Mouse (Mus musculus): ENCODE data around the gene Stk38l. TPM values are rescaled to one million over a fixed set of nuclear protein-coding genes. Genes with fewer than 3 reads are reported as not detected.

Gene Stk38l
- total RNA-seq (2023) = 14.5 TPM

DNA sequence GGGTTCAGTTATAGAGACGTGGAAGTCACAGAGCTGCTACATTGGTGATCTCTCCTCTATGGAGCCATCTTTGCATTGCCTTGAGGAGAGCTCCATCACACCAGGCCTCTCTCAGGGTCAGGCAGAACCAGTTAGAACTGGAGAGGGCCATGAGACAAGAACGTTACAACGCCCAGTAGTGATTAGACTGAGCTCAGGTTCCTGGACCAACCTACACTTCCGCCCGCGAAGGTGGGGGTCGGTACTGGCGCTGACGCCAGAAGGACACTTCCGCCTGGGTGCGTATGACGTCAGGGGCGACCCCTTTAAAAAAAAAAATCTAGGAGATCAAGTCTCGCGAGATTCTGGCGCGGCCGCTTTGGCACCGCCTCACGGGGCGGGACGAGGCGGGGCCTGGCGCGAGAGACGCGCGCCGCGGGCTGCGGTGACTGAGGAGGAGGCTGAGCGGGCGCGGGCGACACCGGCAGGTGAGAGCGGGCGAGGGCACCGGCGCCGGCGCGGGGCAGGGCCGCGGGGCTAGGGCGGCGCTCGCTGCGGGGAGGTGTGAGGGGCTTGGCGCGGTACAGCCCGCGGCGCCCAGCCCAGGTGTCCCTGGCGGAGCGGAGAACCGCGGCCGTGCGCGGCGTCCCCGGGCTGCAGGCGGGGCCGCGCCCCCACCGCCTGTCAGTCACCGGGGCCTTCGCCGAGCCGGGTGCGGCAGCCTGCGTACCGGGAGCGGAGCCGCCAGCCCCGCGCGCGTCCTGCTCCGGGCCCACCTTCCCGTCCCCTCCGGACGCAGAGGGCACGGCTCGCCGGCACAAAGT is at the start of gene Stk38l:
Gene Stk38l, plus strand, starts transcription at position 415 of the 803 bp plus-strand sequence.

DNA sequence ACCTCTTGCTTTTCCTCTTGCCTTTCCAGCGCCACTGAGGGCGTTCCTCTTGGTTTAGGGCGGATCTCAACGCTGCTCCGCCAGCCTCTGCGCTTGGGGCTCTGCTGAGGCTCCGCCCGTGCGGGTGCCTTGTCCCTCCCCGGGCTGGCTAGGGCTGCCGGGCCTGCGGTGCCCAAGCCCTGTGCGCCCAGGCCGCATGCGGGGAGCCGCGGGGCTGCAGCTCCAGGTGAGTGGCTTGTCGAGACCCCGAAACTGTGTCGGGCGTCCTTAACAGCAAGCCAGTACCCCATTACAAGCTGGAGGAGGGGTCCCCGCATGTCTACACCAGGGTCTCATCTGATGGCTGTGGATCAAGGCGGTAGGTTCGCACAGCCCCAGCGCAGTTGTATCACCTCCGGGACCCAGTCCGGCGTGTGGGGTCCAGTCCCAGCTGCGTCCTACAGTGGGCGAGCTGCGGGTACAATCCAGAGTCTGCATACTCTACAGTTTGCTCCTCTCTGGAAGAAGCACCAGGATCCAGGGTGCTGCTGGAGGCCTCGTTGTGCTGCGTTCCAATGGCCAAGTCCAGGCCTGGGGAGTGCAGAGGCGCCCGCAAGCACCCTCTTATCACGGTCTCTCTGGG is 71.2 kb downstream of the Stk38l start, which contains the start of gene Arntl2:
Gene Arntl2, plus strand, starts transcription at position 132 of the 622 bp plus-strand sequence.

Other genes starting within 250 kb of the Stk38l start
- 172 TPM for gene Itpr2, start 222.8 kb upstream of the Stk38l start, total RNA-seq (2023)
- 95.9 TPM for gene Fgfr1op2, start 147.8 kb upstream of the Stk38l start, total RNA-seq (2023)
- 74.3 TPM for gene Ints13, start 147.2 kb upstream of the Stk38l start, total RNA-seq (2023)
- 43.2 TPM for gene Med21, start 82.4 kb upstream of the Stk38l start, total RNA-seq (2023)
- 9.1 TPM for gene Tm7sf3, start 82.2 kb upstream of the Stk38l start, total RNA-seq (2023)
- gene Arntl2, start 71.1 kb downstream of the Stk38l start, total RNA-seq (2023) = 0.21 TPM
- gene Smco2, start 125.1 kb downstream of the Stk38l start, total RNA-seq (2023) = not detected
- 14.3 TPM for gene Ppfibp1, start 163.5 kb downstream of the Stk38l start, total RNA-seq (2023)
- not detected for gene 1700034J05Rik, start 229.4 kb downstream of the Stk38l start, total RNA-seq (2023)

Data from CD8-positive naive resting alpha-beta T cell, adult 57 days (primary cell).